Mouse (Mus musculus) ES-Bruce4 (cell line): ENCODE measurements around the gene Tmem189.

Experiments used
- CTCF ChIP-seq: IDR thresholded peaks from one replicate; pipeline ENCODE4 v1.8.1; 2011; ENCODE audit warnings: low read depth, low read length
- EP300 ChIP-seq: IDR thresholded peaks from 2 replicates; pipeline ENCODE4 v1.6.1; 2011; ENCODE audit warnings: low read depth, low read length; ENCODE audit not compliant: insufficient read depth
- POLR2A ChIP-seq: IDR thresholded peaks from one replicate; pipeline ENCODE4 v1.8.1; 2011; ENCODE audit warnings: low read length; ENCODE audit not compliant: insufficient read depth

DNA sequence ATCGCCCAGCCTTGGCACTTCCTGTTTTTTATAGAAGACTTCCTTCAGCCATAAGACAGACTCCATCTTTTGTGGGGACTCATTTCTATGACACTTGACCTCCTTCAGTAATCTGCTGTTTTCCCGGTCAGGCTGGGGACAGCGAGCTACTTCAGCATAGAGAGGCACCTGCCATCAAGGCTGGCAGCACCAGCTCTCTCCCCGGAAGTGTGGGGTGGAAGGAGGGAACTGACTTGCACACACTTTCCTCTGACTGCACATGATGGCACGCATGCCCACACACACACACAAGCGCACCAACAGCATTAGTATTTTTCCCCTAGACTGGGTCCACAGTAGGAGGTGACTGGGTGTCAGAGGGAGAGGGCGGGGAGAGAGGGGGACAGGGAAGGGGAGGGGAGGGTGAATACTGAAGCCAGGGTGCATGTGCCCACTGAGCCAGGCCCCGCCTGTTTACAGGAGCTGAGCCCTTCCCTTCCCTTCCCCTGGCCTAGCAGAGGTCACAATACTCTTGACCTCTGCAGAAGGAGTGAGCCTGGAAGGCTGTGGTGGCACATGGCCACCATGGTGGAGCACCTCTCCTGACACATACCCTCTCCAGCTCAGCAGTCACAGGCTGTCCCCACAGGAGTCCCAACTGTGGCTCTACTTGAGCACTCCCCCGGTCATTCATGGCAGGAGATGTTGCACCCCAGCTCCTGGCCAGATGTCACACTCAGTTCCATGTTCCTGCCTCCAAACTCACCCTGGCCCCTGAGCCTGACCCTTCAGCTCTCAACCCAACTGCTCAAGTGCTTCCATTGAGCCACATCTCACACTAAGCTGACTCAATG lies 68.2 kb downstream of the Tmem189 start:
- TF ChIP-seq POLR2A (no peak), CTCF (no peak), EP300 (no peak)
